Mouse (Mus musculus): ENCODE data around the gene Myo1g. TPM values are rescaled to one million over a fixed set of nuclear protein-coding genes. Genes with fewer than 3 reads are reported as not detected.
A peak's percentile ranks its signal among the peaks of the same experiment; 100 is the strongest.

Myo1g gene
- total RNA-seq, 1 experiment from 2014 or later = 38.1 TPM

DNA sequence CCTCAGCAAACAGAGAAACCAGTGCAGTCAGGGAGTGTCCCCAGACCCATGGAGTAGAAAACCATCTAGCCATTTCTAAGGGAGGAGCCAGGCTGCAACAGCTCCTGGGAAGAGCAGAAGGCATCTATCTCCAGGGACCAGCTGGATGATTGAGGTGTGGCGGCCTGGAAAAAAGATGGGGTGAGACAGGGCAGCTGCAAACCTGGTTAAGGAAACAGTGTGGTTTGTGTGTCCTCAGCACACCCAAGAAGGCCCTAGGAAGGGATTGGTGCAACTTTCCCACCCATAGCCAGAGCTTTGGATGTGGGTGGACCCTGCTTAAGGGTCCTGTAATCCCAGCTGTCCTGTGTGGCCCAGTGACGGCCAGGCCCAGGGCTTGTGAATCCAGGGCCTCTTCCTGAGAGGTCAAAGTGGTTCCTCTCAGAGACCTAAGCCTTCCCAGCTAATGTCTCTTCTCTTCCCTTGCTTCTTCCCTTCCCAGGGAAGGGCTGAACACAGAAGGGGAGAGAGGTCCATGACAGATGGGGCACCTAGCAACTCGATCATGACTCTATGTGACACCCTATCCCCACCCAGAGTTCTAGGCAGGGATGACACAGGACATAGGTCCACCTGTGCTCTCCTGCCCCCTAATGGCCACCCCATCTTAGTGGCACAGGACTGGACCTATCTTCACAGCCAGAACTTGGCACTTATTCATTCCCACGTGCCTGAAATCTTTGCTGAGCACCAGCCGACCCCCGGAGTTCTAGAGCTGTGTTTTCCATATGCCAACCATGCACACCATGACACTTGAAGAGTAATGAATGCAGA is 30.9 kb downstream of the Myo1g start:
- peak; percentile 92 for ATAC-seq (replicated peaks; ENCODE audit: low read depth, poor library complexity, severe bottlenecking)

DNA sequence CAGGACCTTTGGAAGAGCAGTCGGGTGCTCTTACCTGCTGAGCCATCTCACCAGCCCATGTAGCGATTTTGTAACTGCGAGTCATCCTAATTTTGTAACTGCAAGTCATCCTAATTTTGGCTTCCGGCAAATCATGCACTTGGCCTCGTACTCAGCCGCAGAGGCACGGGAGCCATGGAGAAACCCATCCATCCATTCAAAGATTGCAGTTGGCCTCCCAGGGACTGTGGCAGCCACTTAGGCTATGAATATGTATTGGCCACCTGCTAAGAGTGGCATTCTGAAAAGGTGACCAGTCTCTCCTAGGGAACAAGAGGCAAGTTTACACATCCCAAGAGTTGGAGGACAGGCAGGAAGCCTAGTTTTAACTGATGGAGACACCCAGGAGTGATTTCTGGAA is 31.5 kb downstream of the Myo1g start:
- no peak for ATAC-seq (replicated peaks; ENCODE audit: low read depth, poor library complexity, severe bottlenecking)

DNA sequence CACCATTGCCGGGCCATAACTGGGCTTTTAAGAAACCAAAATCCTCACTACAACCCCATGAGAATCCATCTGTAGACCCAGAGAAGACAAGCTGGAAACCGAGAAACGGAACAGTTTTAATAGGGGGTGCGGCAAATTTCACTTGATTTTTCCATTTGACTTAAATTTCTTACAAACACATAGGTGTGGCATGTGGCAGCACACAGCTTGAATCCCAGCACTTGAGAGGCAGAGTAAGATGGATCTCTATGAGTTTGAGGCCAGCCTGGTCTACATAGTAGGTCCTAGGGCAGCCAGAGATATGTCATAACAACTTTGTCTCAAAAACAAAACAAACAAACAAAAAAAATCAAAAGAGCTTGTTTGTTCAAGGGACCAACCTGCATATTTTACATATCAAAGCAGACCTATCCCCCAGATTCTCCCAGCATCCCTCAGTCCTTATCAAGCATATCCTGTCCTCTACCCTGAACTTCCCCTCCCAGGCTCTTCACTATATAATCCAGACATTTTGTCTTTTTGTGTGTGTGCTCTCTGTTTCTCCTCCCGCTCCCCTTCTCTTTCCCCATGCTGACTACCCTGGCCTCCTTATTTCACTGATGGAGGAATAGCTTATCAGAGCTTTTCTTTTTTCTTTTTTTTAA is 32.6 kb downstream of the Myo1g start:
- ATAC-seq (replicated peaks; ENCODE audit: low read depth, poor library complexity, severe bottlenecking) = no peak

DNA sequence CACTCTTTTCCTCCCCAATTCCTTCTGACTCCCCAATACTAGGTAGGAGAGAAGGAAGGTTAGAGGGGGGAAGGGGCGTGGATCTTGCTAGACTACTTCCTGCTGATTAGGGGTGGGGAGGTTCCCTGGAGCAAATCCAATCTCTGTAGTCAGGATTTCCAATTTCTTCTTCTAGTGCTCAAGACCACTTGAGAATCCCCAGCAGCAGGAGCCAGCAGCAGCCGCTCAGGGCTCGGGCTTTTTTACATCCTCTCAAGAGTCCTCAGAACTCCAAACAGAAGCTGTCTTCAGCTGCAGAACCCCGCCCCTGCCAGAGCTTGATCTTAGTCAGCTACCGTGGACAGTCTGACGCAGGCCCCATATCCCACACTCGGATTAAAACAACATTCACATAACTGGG is 33.3 kb downstream of the Myo1g start:
- no peak for ATAC-seq (replicated peaks; ENCODE audit: low read depth, poor library complexity, severe bottlenecking)

DNA sequence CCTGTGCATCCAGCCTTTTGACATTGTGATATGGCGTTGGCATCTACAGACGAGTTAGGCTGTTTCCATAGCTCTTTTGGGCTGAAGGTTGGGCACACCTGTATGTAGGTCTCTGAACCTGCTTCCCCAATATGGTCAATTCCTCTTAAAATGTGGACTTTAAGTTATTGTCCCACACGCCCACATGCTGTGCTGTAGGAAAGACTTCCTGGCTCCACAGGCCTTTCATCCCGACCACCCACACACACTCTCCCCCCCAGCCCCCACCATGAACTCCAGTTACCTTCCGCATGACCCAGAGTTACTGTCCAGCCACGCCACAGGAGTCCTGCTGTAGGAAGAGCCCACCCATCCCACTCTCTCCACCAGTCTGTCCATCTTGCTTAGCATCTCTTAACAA is 33.8 kb downstream of the Myo1g start:
- ATAC-seq (replicated peaks; ENCODE audit: low read depth, poor library complexity, severe bottlenecking) = no peak

DNA sequence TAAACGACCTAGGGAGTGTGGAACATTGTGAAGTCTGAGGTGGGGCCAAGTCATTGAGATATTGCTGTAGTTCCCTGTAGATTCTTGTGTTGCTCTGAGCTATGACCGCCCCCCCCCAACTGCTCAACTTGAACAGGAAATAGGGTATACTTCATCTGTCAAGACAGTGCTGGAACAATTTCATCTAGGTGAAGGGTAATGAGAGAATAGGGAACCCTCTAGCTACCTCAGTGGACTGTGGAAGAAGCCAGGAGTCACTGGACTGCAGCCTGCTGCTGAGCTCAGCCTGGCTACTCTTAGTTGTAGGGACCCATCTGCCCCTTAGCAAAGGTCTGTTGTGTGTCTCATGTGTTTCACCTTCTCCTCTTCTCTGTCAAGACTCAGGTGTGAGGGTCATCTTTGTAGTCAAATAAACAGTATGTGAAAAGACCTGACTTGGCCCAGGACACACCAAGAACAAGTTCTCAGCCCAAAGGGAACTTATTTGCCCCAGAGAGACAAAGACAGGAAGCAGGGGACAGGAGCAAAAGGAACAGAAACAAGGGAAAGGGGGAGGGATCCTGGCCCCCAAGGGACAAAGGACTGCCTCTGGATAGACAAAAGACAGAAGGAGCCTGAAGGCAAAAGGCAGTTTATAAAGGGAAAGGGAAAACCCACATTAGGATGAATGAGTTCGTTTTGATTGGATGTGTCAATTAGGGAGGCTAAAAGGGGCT is 36.4 kb downstream of the Myo1g start:
- ATAC-seq (replicated peaks; ENCODE audit: low read depth, poor library complexity, severe bottlenecking) = peak; percentile 39; the same call in 1 of the 2 replicates

GRCm38 (mm10) chr11:6483103-6483502 is 37.7 kb downstream of the Myo1g start:
- ATAC-seq (replicated peaks; ENCODE audit: low read depth, poor library complexity, severe bottlenecking) = peak; percentile 16; the same call in 1 of the 2 replicates

GRCm38 (mm10) chr11:6481669-6482185 is 39.0 kb downstream of the Myo1g start:
- no peak for ATAC-seq (replicated peaks; ENCODE audit: low read depth, poor library complexity, severe bottlenecking)

- no peak for ATAC-seq (replicated peaks; ENCODE audit: low read depth, poor library complexity, severe bottlenecking)
Measured at GRCm38 (mm10) chr11:6480681-6481405, 39.9 kb downstream of the Myo1g start.

DNA sequence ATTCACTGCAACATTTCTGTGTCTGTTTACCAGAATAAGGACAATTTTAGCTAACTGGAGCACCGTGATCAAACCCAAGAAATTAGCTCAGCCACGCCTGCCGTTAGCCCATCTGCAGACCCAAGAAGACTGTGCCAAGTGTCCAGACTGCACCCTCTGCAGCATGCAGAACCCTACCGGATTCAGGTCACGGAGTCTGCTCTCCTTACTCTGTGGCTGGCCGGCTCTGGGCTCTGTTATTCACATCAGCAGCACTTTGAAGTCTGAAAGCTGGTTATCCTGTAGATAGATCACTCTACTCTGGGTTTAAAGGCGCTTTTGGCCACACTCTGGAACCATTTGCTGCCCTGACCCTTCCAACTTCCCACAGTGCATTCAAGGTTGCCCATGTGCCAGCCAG is 40.6 kb downstream of the Myo1g start:
- no peak for ATAC-seq (replicated peaks; ENCODE audit: low read depth, poor library complexity, severe bottlenecking)

- ATAC-seq (replicated peaks; ENCODE audit: low read depth, poor library complexity, severe bottlenecking) = no peak
Measured at GRCm38 (mm10) chr11:6479231-6479630, 41.5 kb downstream of the Myo1g start.

DNA sequence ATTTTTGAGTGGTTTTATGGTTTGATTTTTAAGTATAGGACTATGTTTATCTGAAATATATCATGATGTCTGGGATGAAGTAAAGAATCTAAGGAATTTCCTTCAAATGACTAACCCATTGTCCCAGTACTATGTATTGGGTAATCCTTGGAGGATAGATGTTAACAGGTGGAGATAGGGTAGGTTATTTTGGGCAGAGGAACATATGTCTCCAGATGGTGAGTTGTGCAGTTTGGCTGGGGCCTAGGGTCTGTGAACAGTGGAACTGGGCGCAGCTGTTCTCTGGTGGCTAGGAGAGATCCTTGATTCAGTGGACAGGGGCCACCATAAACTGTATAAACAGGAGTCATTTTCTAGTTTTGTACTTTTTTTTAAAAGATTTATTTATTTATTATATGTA is 43.4 kb downstream of the Myo1g start:
- no peak for ATAC-seq (replicated peaks; ENCODE audit: low read depth, poor library complexity, severe bottlenecking)

DNA sequence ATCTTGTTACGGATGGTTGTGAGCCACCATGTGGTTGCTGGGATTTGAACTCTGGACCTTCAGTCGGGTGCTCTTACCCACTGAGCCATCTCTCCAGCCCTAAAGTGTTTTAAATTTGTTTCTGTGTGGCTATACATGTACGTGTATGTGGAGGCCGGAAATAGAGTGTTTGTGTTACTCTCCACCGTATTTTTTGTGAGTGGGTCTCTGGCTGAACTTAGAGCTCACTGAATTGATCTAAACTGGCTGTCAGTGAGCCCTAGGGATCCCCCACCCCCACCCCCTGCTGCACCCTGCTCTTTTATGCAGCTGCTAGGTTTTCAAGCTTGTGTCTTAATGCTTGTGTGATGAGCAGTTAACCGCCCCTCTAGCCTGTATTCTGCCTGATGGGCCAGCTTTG is 43.9 kb downstream of the Myo1g start:
- no peak for ATAC-seq (replicated peaks; ENCODE audit: low read depth, poor library complexity, severe bottlenecking)

DNA sequence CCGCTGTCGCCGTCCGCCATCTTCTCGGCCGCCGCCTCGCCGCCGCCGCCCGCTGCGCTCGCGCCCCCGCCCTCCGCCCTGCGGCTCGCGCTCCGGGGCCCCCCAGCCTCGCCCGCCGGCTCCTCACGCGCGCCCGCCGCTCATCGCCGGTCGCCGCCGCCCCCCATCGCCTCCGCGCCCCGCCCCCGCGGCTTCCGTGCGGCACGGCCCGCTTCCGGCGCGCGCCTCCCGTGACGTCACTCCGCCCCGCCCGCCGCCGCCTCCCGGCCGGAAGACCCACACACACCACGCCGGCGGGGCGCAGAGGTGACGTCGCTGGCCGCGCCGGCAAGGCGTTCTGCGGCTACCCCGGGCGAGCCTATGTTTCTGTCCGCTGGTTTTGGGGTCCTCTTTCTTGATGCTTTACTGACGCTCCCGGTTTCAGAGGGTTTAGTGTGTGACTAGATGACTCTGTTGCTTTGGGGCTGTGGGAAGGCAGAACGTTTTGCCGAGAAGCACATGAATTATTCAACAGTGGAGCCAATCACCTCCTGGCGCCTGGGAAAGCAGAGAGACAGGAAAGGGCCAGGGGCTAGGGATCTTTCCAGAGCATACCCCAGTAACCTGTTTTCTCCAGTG is 44.8 kb downstream of the Myo1g start, which contains the start of gene Purb:
Gene Purb (minus strand): TSS at position 51 of the 618 bp plus-strand sequence.
- peak; percentile 79 for ATAC-seq (replicated peaks; ENCODE audit: low read depth, poor library complexity, severe bottlenecking)

- peak; percentile 54 for ATAC-seq (replicated peaks; ENCODE audit: low read depth, poor library complexity, severe bottlenecking)
Measured at GRCm38 (mm10) chr11:6474874-6475731, 45.7 kb downstream of the Myo1g start.

DNA sequence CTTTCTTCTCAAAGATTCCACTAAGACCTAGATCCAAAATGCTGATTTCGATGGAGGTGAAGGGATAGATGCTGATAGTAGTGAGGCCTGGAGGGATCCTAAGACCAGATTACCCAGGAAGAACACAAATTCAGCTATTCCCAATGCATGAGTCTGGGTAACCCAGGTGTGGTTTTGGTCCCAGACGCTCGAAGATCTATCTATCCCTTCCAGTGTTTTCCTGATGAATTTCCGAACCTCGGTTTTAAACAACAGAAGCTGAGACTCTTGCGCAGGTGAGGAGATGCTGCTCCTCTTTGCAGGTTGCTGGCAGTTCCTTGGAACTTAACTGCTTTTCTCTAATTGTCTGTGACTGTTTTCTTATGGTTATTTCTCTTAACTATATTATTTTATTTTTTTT is 46.4 kb downstream of the Myo1g start:
- no peak for ATAC-seq (replicated peaks; ENCODE audit: low read depth, poor library complexity, severe bottlenecking)

DNA sequence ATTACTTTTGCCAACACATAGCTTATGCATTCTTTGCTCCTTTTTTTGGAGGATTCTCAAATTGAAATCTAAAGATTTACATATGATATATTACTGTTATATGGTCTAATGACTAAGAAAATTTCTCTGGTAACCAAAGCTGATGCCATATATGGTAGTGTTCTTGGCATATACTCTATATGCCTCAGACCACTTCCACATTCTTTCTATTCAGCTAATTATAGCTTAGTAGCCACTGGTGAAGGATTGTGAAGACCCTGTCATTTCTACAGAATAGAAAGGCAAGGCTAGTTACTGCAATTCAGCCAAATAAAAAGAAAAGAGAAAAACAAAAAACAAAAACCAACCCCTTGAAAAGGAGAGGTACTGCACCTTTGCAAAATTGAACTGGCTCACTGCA is 48.7 kb downstream of the Myo1g start:
- ATAC-seq (replicated peaks; ENCODE audit: low read depth, poor library complexity, severe bottlenecking) = peak; percentile 39; the same call in 1 of the 2 replicates

GRCm38 (mm10) chr11:6471493-6471892 is 49.3 kb downstream of the Myo1g start:
- no peak for ATAC-seq (replicated peaks; ENCODE audit: low read depth, poor library complexity, severe bottlenecking)

DNA sequence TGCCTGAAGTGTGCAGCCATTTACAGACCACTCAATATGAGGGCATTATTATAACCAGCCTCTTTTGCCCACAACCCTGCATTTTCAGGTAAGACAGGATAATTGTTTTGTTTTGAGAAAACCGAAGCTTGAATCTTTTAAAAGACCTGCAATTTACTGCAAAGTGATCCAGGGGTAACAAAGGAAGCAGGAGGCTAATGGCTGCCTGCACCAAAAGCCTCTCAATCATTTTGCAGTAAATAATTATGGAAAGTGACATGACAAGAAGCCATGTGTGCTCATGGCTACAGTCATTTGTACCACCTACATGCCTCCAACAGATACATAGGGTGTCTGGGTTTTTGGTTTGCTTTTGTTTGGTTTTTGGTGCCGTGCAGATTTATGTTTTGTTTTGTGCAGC is 49.7 kb downstream of the Myo1g start:
- ATAC-seq (replicated peaks; ENCODE audit: low read depth, poor library complexity, severe bottlenecking) = no peak

Measured in common myeloid progenitor, adult 5-6 weeks (primary cell).